Mouse (Mus musculus) limb, embryonic 11.5 days (tissue): ENCODE measurements around the gene P2rx1. TPM values are rescaled to one million over a fixed set of nuclear protein-coding genes. Genes with fewer than 3 reads are reported as not detected.

Source experiments
- ATAC-seq: fragments of 200-750 bp; cut with Nextera tagmentation; 2 replicates; pipeline ENCODE4 v1.8.0; 2017; ENCODE audit warnings: low read depth; ENCODE audit not compliant: insufficient number of reproducible peaks, low FRiP score, low TSS enrichment
- DNase-seq: peaks from one replicate; pipeline ENCODE4 v3.0.0-alpha.2; 2015; ENCODE audit warnings: low spot score
- H3K27ac ChIP-seq: fragments of 300-500 bp; sonication (generic); replicated peaks from 2 replicates; pipeline ENCODE4 v1.5.1; 2014; ENCODE audit warnings: low read depth, mild to moderate bottlenecking, low read length
- H3K27me3 ChIP-seq: fragments of 300-500 bp; sonication (generic); 2 replicates; pipeline ENCODE4 v1.6.1; 2014; ENCODE audit warnings: mild to moderate bottlenecking, low read length, mixed read lengths; ENCODE audit not compliant: control insufficient read depth, insufficient read depth
- H3K36me3 ChIP-seq: fragments of 300-500 bp; sonication (generic); 2 replicates; pipeline ENCODE4 v1.6.1; 2014; ENCODE audit warnings: mild to moderate bottlenecking, low read length, moderate library complexity, mixed read lengths; ENCODE audit not compliant: control insufficient read depth, insufficient read depth
- H3K4me1 ChIP-seq: fragments of 300-500 bp; sonication (generic); 2 replicates; pipeline ENCODE4 v1.6.1; 2014; ENCODE audit warnings: low read length, mixed read lengths; ENCODE audit not compliant: control insufficient read depth, insufficient read depth
- H3K4me2 ChIP-seq: fragments of 300-500 bp; sonication (generic); 2 replicates; pipeline ENCODE4 v1.6.1; 2014; ENCODE audit warnings: low read depth, mild to moderate bottlenecking, moderate library complexity; ENCODE audit not compliant: severe bottlenecking
- H3K4me3 ChIP-seq: fragments of 300-500 bp; sonication (generic); 2 replicates; pipeline ENCODE4 v1.5.1; 2014; ENCODE audit warnings: low read depth, low read length
- H3K9ac ChIP-seq: fragments of 300-500 bp; sonication (generic); 2 replicates; pipeline ENCODE4 v1.6.1; 2014; ENCODE audit warnings: mild to moderate bottlenecking, low read length
- H3K9me3 ChIP-seq: fragments of 300-500 bp; sonication (generic); 2 replicates; pipeline ENCODE4 v1.6.1; 2016; ENCODE audit warnings: low read length; ENCODE audit not compliant: control insufficient read depth
- WGBS: fragments of 180-500 bp; shearing (Covaris S2); extraction: QIAGEN DNeasy Blood & Tissue Kit; methylation state at CpG from one replicate; pipeline ENCODE4 v1.1.7; 2014; 5-methylcytosine and 5-hydroxymethylcytosine counted together
- polyA plus RNA-seq: library from polyadenylated mRNA; unstranded; fragments of >200 nt; fragmentation: Nextera tagmentation; extraction: Ambion mirVana; gene quantifications from 2 replicates; pipeline ENCODE4 v1.2.1, GENCODE M21; 2014

P2rx1 gene
- polyA plus RNA-seq, 1 experiment from 2014 or later, result 1.3 TPM

- Histone ChIP-seq H3K27me3 (0 out of 2 replicates have a peak, but pooled peaks cover 2% of the 10 kb centered on the region), H3K27ac (no peak overlapping the region), H3K9me3 (no peaks in the 10 kb centered on the region), H3K4me1 (no peaks in the 10 kb centered on the region), H3K4me2 (no peak overlapping the region), H3K9ac (no peak overlapping the region), H3K4me3 (no peak overlapping the region), H3K36me3 (no peaks in the 10 kb centered on the region)
- ATAC-seq, result no peak
- WGBS, result 48% methylated on average over 13 of the region's 13 CpGs
- DNase-seq, result no peak
Observed at GRCm38 (mm10) chr11:73009531-73010274, 10.8 kb downstream of the P2rx1 start.

- no peak overlapping the region for H3K4me3 ChIP-seq
- ATAC-seq, result no peak
- WGBS, result 68% methylated on average over 5 of the region's 5 CpGs
- no peak overlapping the region for H3K27ac ChIP-seq
- H3K9ac ChIP-seq, result no peak overlapping the region
- H3K27me3 ChIP-seq, result 0 out of 2 replicates have a peak, but pooled peaks cover 4% of the 10 kb centered on the region
- no peaks in the 10 kb centered on the region for H3K36me3 ChIP-seq
- H3K9me3 ChIP-seq, result no peaks in the 10 kb centered on the region
- no peak overlapping the region for H3K4me2 ChIP-seq
- DNase-seq, result no peak
- H3K4me1 ChIP-seq, result no peaks in the 10 kb centered on the region
Observed at GRCm38 (mm10) chr11:73013981-73014380, 15.1 kb downstream of the P2rx1 start.

GRCm38 (mm10) chr11:73014831-73015344 lies 16.0 kb downstream of the P2rx1 start:
- no peak overlapping the region for H3K4me3 ChIP-seq
- H3K27ac ChIP-seq, result no peak overlapping the region
- no peak overlapping the region for H3K4me2 ChIP-seq
- no peak for DNase-seq
- peaks cover 12% of the 10 kb centered on the region for H3K27me3 ChIP-seq
- no peaks in the 10 kb centered on the region for H3K9me3 ChIP-seq
- ATAC-seq, result no peak
- 0 out of 2 replicates have a peak, but pooled peaks cover 2% of the 10 kb centered on the region for H3K4me1 ChIP-seq
- 84% methylated on average over 4 of the region's 4 CpGs for WGBS
- H3K36me3 ChIP-seq, result no peaks in the 10 kb centered on the region
- H3K9ac ChIP-seq, result no peak overlapping the region

- 0 out of 2 replicates have a peak, but pooled peaks cover 2% of the 10 kb centered on the region for H3K4me1 ChIP-seq
- ATAC-seq, result no peak
- no peaks in the 10 kb centered on the region for H3K9me3 ChIP-seq
- H3K27ac ChIP-seq, result no peak overlapping the region
- peaks cover 17% of the 10 kb centered on the region for H3K27me3 ChIP-seq
- H3K36me3 ChIP-seq, result no peaks in the 10 kb centered on the region
- no peak overlapping the region for H3K4me3 ChIP-seq
- no peak overlapping the region for H3K9ac ChIP-seq
- no peak overlapping the region for H3K4me2 ChIP-seq
- DNase-seq, result no peak
- WGBS, result 76% methylated on average over 5 of the region's 5 CpGs
Observed at GRCm38 (mm10) chr11:73015391-73016102, 16.6 kb downstream of the P2rx1 start.

GRCm38 (mm10) chr11:73016103-73016420 lies 17.2 kb downstream of the P2rx1 start:
- no peak overlapping the region for H3K27ac ChIP-seq
- 0 out of 2 replicates have a peak, but pooled peaks cover 2% of the 10 kb centered on the region for H3K4me1 ChIP-seq
- H3K4me2 ChIP-seq, result no peak overlapping the region
- no peak overlapping the region for H3K9ac ChIP-seq
- H3K36me3 ChIP-seq, result no peaks in the 10 kb centered on the region
- H3K27me3 ChIP-seq, result peaks cover 22% of the 10 kb centered on the region
- no peak for DNase-seq
- no peak for ATAC-seq
- no peak overlapping the region for H3K4me3 ChIP-seq
- H3K9me3 ChIP-seq, result no peaks in the 10 kb centered on the region
- 70% methylated on average over 6 of the region's 6 CpGs for WGBS

- Histone ChIP-seq H3K4me1 (0 out of 2 replicates have a peak, but pooled peaks cover 2% of the 10 kb centered on the region), H3K9me3 (no peaks in the 10 kb centered on the region), H3K27ac (no peak within 1 kb of the TSS), H3K4me3 (peak within 1 kb of the TSS; percentile 64), H3K9ac (peak within 1 kb of the TSS; percentile 57), H3K27me3 (peaks cover 26% of the 10 kb centered on the region), H3K36me3 (no peaks in the 10 kb centered on the region), H3K4me2 (peak within 1 kb of the TSS; percentile 98)
- peak; percentile 93 for ATAC-seq
- WGBS, result under 1% methylated on average over 57 of the region's 57 CpGs
- peak; percentile 92 for DNase-seq
Observed at GRCm38 (mm10) chr11:73018471-73019146, 19.7 kb downstream of the P2rx1 start, which contains the start of gene Camkk1. Gene Camkk1, plus strand, starts transcription at chr11:73019008.

- Histone ChIP-seq H3K27me3 (peaks cover 26% of the 10 kb centered on the region), H3K9me3 (no peaks in the 10 kb centered on the region), H3K36me3 (no peaks in the 10 kb centered on the region), H3K4me2 (peak overlapping the region; percentile 98), H3K4me1 (0 out of 2 replicates have a peak, but pooled peaks cover 2% of the 10 kb centered on the region), H3K4me3 (peak overlapping the region; percentile 64), H3K27ac (no peak overlapping the region), H3K9ac (peak overlapping the region; percentile 57)
- DNase-seq, result peak; percentile 62
- 1% methylated on average over 45 of the region's 46 CpGs for WGBS
- peak; percentile 52 for ATAC-seq
Observed at GRCm38 (mm10) chr11:73019147-73019795, 20.4 kb downstream of the P2rx1 start.
